Mouse (Mus musculus) heart, embryonic 12.5 days (tissue): Measurements from ENCODE around the gene Oip5. TPM values are rescaled to one million over a fixed set of nuclear protein-coding genes. Genes with fewer than 3 reads are reported as not detected.
"Not testable (repeated sequence)": the region's sequence is repeated elsewhere in the genome, so short reads cannot be mapped to it uniquely, and the experiment has no call there.

Source experiments
- ATAC-seq: fragments of 200-750 bp; cut with Nextera tagmentation; 2 replicates; pipeline ENCODE4 v1.8.0; 2017; ENCODE audit warnings: moderate TSS enrichment, moderate library complexity; ENCODE audit not compliant: insufficient number of reproducible peaks, low FRiP score
- H3K27ac ChIP-seq: fragments of 300-500 bp; sonication (generic); 2 replicates; pipeline ENCODE4 v1.5.1; 2016; ENCODE audit warnings: mild to moderate bottlenecking, moderate library complexity; ENCODE audit not compliant: poor library complexity, severe bottlenecking
- H3K27me3 ChIP-seq: fragments of 300-500 bp; sonication (generic); replicated peaks from 2 replicates; pipeline ENCODE4 v1.6.1; 2016; ENCODE audit warnings: mild to moderate bottlenecking, moderate library complexity
- H3K36me3 ChIP-seq: fragments of 300-500 bp; sonication (generic); 2 replicates; pipeline ENCODE4 v1.6.1; 2016; ENCODE audit warnings: mild to moderate bottlenecking, moderate library complexity
- H3K4me1 ChIP-seq: fragments of 300-500 bp; sonication (generic); replicated peaks from 2 replicates; pipeline ENCODE4 v1.6.1; 2016; ENCODE audit warnings: mild to moderate bottlenecking
- H3K4me2 ChIP-seq: fragments of 300-500 bp; sonication (generic); 2 replicates; pipeline ENCODE4 v1.6.1; 2016; ENCODE audit warnings: mild to moderate bottlenecking, moderate library complexity
- H3K4me3 ChIP-seq: fragments of 300-500 bp; sonication (generic); 2 replicates; pipeline ENCODE4 v1.5.1; 2016; ENCODE audit warnings: mild to moderate bottlenecking
- H3K9ac ChIP-seq: fragments of 300-500 bp; sonication (generic); 2 replicates; pipeline ENCODE4 v1.6.1; 2016; ENCODE audit warnings: mild to moderate bottlenecking, moderate library complexity
- H3K9me3 ChIP-seq: fragments of 300-500 bp; sonication (generic); replicated peaks from 2 replicates; pipeline ENCODE4 v1.6.1; 2016; ENCODE audit warnings: mild to moderate bottlenecking, moderate library complexity
- WGBS: fragments of 180-500 bp; shearing (Covaris S2); methylation state at CpG from one replicate; pipeline ENCODE4 v1.1.7; 2016; 5-methylcytosine and 5-hydroxymethylcytosine counted together
- polyA plus RNA-seq: library from polyadenylated mRNA; unstranded; fragments of >200 nt; fragmentation: Nextera tagmentation; extraction: Ambion mirVana; gene quantifications from 2 replicates; pipeline ENCODE4 v1.2.1, GENCODE M21; 2016

Gene Oip5
- polyA plus RNA-seq, 1 experiment from 2014 or later = 24.3 TPM

GRCm38 (mm10) chr2:119605361-119605973 is 12.8 kb downstream of the Oip5 start:
- Histone ChIP-seq H3K4me2 (no peak overlapping the region), H3K4me3 (no peak overlapping the region), H3K9me3 (no peaks in the 10 kb centered on the region), H3K9ac (no peak overlapping the region), H3K36me3 (peaks cover 74% of the 10 kb centered on the region), H3K4me1 (peaks cover 21% of the 10 kb centered on the region), H3K27me3 (no peaks in the 10 kb centered on the region), H3K27ac (no peak overlapping the region)
- 81% methylated on average over 6 of the region's 6 CpGs for WGBS
- no peak for ATAC-seq

DNA sequence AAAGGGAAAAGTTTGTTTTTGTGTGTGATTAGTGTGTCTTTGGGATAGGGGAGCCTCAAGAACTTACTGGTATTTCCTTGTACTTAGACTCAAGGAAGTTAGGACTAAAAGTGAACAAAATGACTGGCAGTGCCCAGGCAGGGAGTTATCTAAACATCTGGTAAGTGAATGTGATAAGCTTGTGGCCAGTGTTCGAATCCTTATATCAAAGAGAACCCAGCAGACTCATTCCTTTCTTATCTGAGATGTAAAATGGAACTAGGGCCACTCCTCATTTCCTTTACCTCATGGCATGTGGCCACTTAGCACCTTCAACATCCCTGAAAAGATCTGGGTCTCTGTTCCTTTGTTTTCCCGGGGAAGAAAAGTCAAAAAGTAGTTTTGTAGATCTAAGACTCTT is 14.4 kb downstream of the Oip5 start:
- no peak for ATAC-seq
- 9% methylated on average over 2 of the region's 2 CpGs for WGBS

GRCm38 (mm10) chr2:119602488-119602887 is 15.8 kb downstream of the Oip5 start:
- WGBS = 59% methylated on average over 1 of the region's 1 CpGs

More for the DNA sequence above, 14.4 kb downstream of the Oip5 start:
- H3K27me3 ChIP-seq = no peaks in the 10 kb centered on the region
- H3K4me3 ChIP-seq = no peak overlapping the region
- no peak overlapping the region for H3K27ac ChIP-seq
- H3K36me3 ChIP-seq = peaks cover 71% of the 10 kb centered on the region
- H3K4me1 ChIP-seq = peaks cover 21% of the 10 kb centered on the region
- no peak overlapping the region for H3K9ac ChIP-seq
- no peak overlapping the region for H3K4me2 ChIP-seq
- no peaks in the 10 kb centered on the region for H3K9me3 ChIP-seq

GRCm38 (mm10) chr2:119601575-119601974 is 16.7 kb downstream of the Oip5 start:
- H3K4me1 ChIP-seq = peaks cover 31% of the 10 kb centered on the region

More at GRCm38 (mm10) chr2:119602488-119602887, 15.8 kb downstream of the Oip5 start:
- Histone ChIP-seq H3K4me3 (no peak overlapping the region), H3K27me3 (no peaks in the 10 kb centered on the region), H3K9ac (0 out of 2 replicates have a peak overlapping the region, but pooled peaks have one; percentile 43), H3K4me2 (no peak overlapping the region), H3K4me1 (peaks cover 24% of the 10 kb centered on the region), H3K36me3 (peaks cover 70% of the 10 kb centered on the region), H3K9me3 (no peaks in the 10 kb centered on the region), H3K27ac (peak overlapping the region; percentile 75)
- ATAC-seq = no peak

DNA sequence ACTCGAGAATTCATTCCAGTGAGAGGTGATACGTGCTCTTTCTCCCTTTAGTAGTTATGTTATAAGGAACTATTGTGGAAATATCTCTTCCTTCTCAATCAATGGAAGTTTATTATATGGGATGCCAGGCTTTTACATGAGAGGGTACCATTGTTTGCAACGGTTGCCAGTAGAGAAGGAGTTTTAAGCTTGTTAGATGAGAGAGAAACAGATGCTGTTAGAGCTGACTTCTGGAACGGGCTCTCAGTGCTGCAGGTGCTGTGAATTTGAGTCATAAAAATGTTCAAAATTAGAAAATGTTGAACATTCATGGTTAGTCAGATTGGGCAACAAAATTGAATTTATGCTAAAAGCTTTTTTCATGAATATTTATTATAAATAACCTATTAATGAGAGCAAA is 17.2 kb downstream of the Oip5 start:
- Histone ChIP-seq H3K36me3 (peaks cover 71% of the 10 kb centered on the region), H3K27ac (no peak overlapping the region), H3K4me3 (no peak overlapping the region), H3K4me2 (no peak overlapping the region), H3K9ac (no peak overlapping the region), H3K4me1 (peaks cover 35% of the 10 kb centered on the region), H3K27me3 (no peaks in the 10 kb centered on the region), H3K9me3 (no peaks in the 10 kb centered on the region)
- WGBS = 90% methylated on average over 4 of the region's 4 CpGs
- no peak for ATAC-seq

More at GRCm38 (mm10) chr2:119601575-119601974, 16.7 kb downstream of the Oip5 start:
- H3K27me3 ChIP-seq, H3K27ac ChIP-seq, H3K9ac ChIP-seq, ATAC-seq, H3K9me3 ChIP-seq, H3K4me3 ChIP-seq: not testable (repeated sequence)
- 51% methylated on average over 3 of the region's 3 CpGs for WGBS
- Histone ChIP-seq H3K36me3 (peaks cover 73% of the 10 kb centered on the region), H3K4me2 (0 out of 2 replicates have a peak overlapping the region, but pooled peaks have one; percentile 0)

- H3K4me2 ChIP-seq = no peak overlapping the region
- H3K27ac ChIP-seq = no peak overlapping the region
- peaks cover 27% of the 10 kb centered on the region for H3K4me1 ChIP-seq
- WGBS = 78% methylated on average over 8 of the region's 8 CpGs
- peaks cover 42% of the 10 kb centered on the region for H3K36me3 ChIP-seq
- no peak overlapping the region for H3K4me3 ChIP-seq
- no peaks in the 10 kb centered on the region for H3K9me3 ChIP-seq
- no peak overlapping the region for H3K9ac ChIP-seq
- no peak for ATAC-seq
- no peaks in the 10 kb centered on the region for H3K27me3 ChIP-seq
Observed at GRCm38 (mm10) chr2:119596781-119597330, 21.4 kb downstream of the Oip5 start.

DNA sequence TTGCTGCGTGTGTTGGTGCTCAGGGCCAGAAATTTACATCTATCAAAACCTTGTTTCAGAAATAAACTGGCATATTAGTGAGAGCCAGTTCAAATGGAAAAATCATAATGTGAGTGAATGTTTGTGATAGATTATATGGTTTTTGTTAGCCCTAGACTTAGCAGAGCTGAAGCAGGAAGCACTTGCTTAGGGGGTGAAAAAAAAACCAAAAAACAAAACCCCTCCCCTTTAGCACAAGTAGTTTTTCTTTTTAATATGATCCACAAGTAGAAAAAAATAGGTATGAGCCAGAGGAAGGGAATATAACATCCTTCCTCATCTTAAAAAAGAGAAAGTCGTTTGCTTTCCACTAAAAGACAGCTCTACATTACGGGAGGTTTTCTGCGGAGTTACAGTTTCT is 23.0 kb downstream of the Oip5 start:
- H3K27me3 ChIP-seq = no peaks in the 10 kb centered on the region
- H3K9me3 ChIP-seq = no peaks in the 10 kb centered on the region
- peaks cover 22% of the 10 kb centered on the region for H3K4me1 ChIP-seq
- WGBS = 32% methylated on average over 4 of the region's 4 CpGs
- H3K4me2 ChIP-seq = peak overlapping the region; percentile 70
- peak overlapping the region; percentile 100 for H3K9ac ChIP-seq
- H3K36me3 ChIP-seq = peaks cover 40% of the 10 kb centered on the region
- H3K27ac ChIP-seq = peak overlapping the region; percentile 99
- peak overlapping the region; percentile 98 for H3K4me3 ChIP-seq
- no peak for ATAC-seq

- WGBS = under 1% methylated on average over 61 of the region's 61 CpGs
- H3K9ac ChIP-seq = peak overlapping the region; percentile 100
- peaks cover 22% of the 10 kb centered on the region for H3K4me1 ChIP-seq
- H3K27ac ChIP-seq = peak overlapping the region; percentile 99
- ATAC-seq = peak; percentile 97
- peaks cover 33% of the 10 kb centered on the region for H3K36me3 ChIP-seq
- H3K4me3 ChIP-seq = peak overlapping the region; percentile 98
- H3K4me2 ChIP-seq = peak overlapping the region; percentile 70
- H3K27me3 ChIP-seq = no peaks in the 10 kb centered on the region
- no peaks in the 10 kb centered on the region for H3K9me3 ChIP-seq
Observed at GRCm38 (mm10) chr2:119594113-119594981, 23.9 kb downstream of the Oip5 start.

GRCm38 (mm10) chr2:119593765-119594112 is 24.5 kb downstream of the Oip5 start:
- peak overlapping the region; percentile 99 for H3K27ac ChIP-seq
- peak overlapping the region; percentile 51; the same call in 1 of the 2 replicates for H3K9ac ChIP-seq
- H3K36me3 ChIP-seq = peaks cover 32% of the 10 kb centered on the region
- no peaks in the 10 kb centered on the region for H3K9me3 ChIP-seq
- H3K4me1 ChIP-seq = peaks cover 22% of the 10 kb centered on the region
- H3K4me3 ChIP-seq = peak overlapping the region; percentile 98
- peak; percentile 19 for ATAC-seq
- WGBS = 7% methylated on average over 7 of the region's 7 CpGs
- no peaks in the 10 kb centered on the region for H3K27me3 ChIP-seq
- peak overlapping the region; percentile 70 for H3K4me2 ChIP-seq

DNA sequence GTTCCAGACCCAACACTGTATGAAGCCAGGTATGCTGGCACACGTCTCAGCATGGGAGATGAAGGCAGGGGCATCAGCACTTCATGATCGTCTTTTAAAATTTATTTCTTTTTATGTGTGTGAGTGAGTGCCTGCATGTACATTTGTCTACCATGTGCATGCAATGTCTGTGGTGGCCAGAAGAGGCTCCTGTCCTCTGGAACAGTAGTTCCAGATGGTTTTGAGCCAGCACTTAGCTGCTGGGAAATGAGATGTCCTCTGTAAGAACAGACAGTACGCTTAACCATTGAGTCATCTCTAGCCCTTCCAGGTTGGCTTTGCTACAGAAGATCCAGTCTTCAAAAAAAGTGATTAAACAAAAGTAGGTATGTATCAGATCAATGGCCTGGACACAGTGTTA is 27.0 kb downstream of the Oip5 start:
- no peaks in the 10 kb centered on the region for H3K9me3 ChIP-seq
- no peak for ATAC-seq
- H3K4me2 ChIP-seq = no peak overlapping the region
- WGBS = 83% methylated on average over 3 of the region's 3 CpGs
- no peaks in the 10 kb centered on the region for H3K27me3 ChIP-seq
- H3K4me1 ChIP-seq = peaks cover 11% of the 10 kb centered on the region
- no peak overlapping the region for H3K4me3 ChIP-seq
- no peak overlapping the region for H3K27ac ChIP-seq
- H3K36me3 ChIP-seq = peaks cover 11% of the 10 kb centered on the region
- H3K9ac ChIP-seq = no peak overlapping the region

- Histone ChIP-seq H3K27me3 (no peaks in the 10 kb centered on the region), H3K27ac (no peak overlapping the region), H3K4me1 (no peaks in the 10 kb centered on the region), H3K9me3 (no peaks in the 10 kb centered on the region), H3K9ac (no peak overlapping the region), H3K4me2 (no peak overlapping the region), H3K36me3 (peaks cover 26% of the 10 kb centered on the region; the same call in 1 of the 2 replicates), H3K4me3 (no peak overlapping the region)
- no peak for ATAC-seq
- 12% methylated on average over 4 of the region's 4 CpGs for WGBS
Observed at GRCm38 (mm10) chr2:119587383-119587782, 30.9 kb downstream of the Oip5 start.
